Mouse (Mus musculus) C2C12 (cell line): Measurements from ENCODE around the gene Olfr1510. TPM values are rescaled to one million over a fixed set of nuclear protein-coding genes. Genes with fewer than 3 reads are reported as not detected.
"Not testable (repeated sequence)": the region's sequence is repeated elsewhere in the genome, so short reads cannot be mapped to it uniquely, and the experiment has no call there.

Experiments
- H3K27me3 ChIP-seq: one replicate; pipeline ENCODE4 v1.6.1; 2011; ENCODE audit not compliant: control insufficient read depth, insufficient read depth, insufficient read length
- H3K36me3 ChIP-seq: one replicate; pipeline ENCODE4 v1.6.1; 2011; ENCODE audit not compliant: control insufficient read depth, insufficient read depth
- H3K4me3 ChIP-seq: one replicate; pipeline ENCODE4 v1.5.1; 2011; ENCODE audit warnings: mild to moderate bottlenecking, control low read depth; ENCODE audit not compliant: poor library complexity, insufficient read depth, severe bottlenecking
- H3K79me2 ChIP-seq: one replicate; pipeline ENCODE4 v1.6.1; 2011; ENCODE audit not compliant: control insufficient read depth, insufficient read depth
- H3K79me3 ChIP-seq: one replicate; pipeline ENCODE4 v1.6.1; 2011; ENCODE audit warnings: low read depth, control low read depth
- H3ac ChIP-seq: one replicate; pipeline ENCODE3; 2011; ENCODE audit warnings: low read depth; ENCODE audit not compliant: control insufficient read depth, insufficient read length
- CEBPB ChIP-seq: IDR thresholded peaks from one replicate; pipeline ENCODE4 v1.6.1; 2011; ENCODE audit warnings: low read depth, mild to moderate bottlenecking, control low read depth, moderate library complexity
- CTCF ChIP-seq: IDR thresholded peaks from one replicate; pipeline ENCODE4 v1.5.1; 2011; ENCODE audit not compliant: control insufficient read depth, insufficient read depth, insufficient read length
- FOSL1 ChIP-seq: IDR thresholded peaks from one replicate; pipeline ENCODE4 v1.8.0; 2011; ENCODE audit warnings: mild to moderate bottlenecking, low read length; ENCODE audit not compliant: poor library complexity, insufficient read depth, severe bottlenecking
- MAX ChIP-seq: IDR thresholded peaks from one replicate; pipeline ENCODE4 v1.6.1; 2011; ENCODE audit warnings: mild to moderate bottlenecking, control low read depth
- MYOD1 ChIP-seq: IDR thresholded peaks from one replicate; pipeline ENCODE4 v1.6.1; 2011; ENCODE audit warnings: low read depth; ENCODE audit not compliant: control insufficient read depth, insufficient read length
- MYOG ChIP-seq: IDR thresholded peaks from one replicate; pipeline ENCODE4 v1.6.1; 2011; ENCODE audit not compliant: control insufficient read depth, insufficient read length; ENCODE audit errors: extremely low read depth
- USF1 ChIP-seq: IDR thresholded peaks from one replicate; pipeline ENCODE4 v1.6.1; 2011; ENCODE audit warnings: low read depth, mild to moderate bottlenecking, control low read depth, moderate library complexity
- polyA plus RNA-seq: library from polyadenylated mRNA; unstranded; fragments of >200 nt; fragmentation: generic; extraction: Trizol; gene quantifications from one replicate; pipeline ENCODE4 v1.2.1, GENCODE M21; 2012; ENCODE audit warnings: missing spikeins

Olfr1510 gene
- polyA plus RNA-seq, 1 experiment = not detected

- Histone ChIP-seq H3K27me3 (peaks cover 3% of the 10 kb centered on the region), H3K79me2 (no peaks in the 10 kb centered on the region), H3K79me3 (no peaks in the 10 kb centered on the region), H3K36me3 (no peaks in the 10 kb centered on the region), H3K4me3 (no peak within 1 kb of the TSS), H3ac (no peak within 1 kb of the TSS)
- TF ChIP-seq USF1 = no peak
- no peak for TF ChIP-seq CEBPB
- TF ChIP-seq FOSL1 = no peak
- TF ChIP-seq MYOD1 = no peak
- no peak for TF ChIP-seq MYOG
- no peak for TF ChIP-seq MAX
Observed at GRCm38 (mm10) chr14:52397279-52397678, 16.9 kb downstream of the Olfr1510 start, which contains the start of gene Olfr1511. Gene Olfr1511, minus strand, starts transcription at chr14:52397379.

GRCm38 (mm10) chr14:52390084-52390848 is 23.9 kb downstream of the Olfr1510 start:
- not testable (repeated sequence) for H3K4me3 ChIP-seq, H3K36me3 ChIP-seq, H3K79me2 ChIP-seq, H3K27me3 ChIP-seq, H3ac ChIP-seq, H3K79me3 ChIP-seq

GRCm38 (mm10) chr14:52379068-52379467 is 35.1 kb downstream of the Olfr1510 start, which contains the start of gene Olfr1512:
Gene Olfr1512, minus strand, starts transcription at chr14:52379168.
- TF ChIP-seq MAX (no peak), FOSL1 (no peak), CTCF (no peak), MYOG (no peak), MYOD1 (no peak), CEBPB (no peak), USF1 (no peak)
- no peaks in the 10 kb centered on the region for H3K27me3 ChIP-seq
- H3K79me2 ChIP-seq = no peaks in the 10 kb centered on the region

DNA sequence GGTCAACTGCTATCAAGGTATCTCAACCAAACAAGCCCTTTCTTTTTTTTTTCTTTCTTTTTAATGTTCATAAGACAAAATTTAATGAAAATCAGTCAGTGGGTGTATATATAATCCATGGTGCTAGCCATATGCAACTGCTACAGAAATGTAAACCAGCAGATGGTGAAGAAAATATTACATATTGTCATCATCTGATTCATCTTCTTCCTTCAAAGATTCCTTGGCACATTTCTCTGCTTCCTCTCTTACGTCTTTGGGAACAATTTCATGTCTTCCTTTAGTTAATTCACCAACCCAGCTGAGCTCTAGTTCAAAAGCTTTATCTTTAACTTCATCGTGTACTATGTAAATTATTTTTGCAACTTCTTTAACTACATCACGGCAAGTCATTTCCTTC is 45.4 kb downstream of the Olfr1510 start:
- Histone ChIP-seq H3K79me2 (no peaks in the 10 kb centered on the region), H3K27me3 (no peaks in the 10 kb centered on the region), H3K4me3 (no peak overlapping the region), H3K36me3 (no peaks in the 10 kb centered on the region), H3ac (no peak overlapping the region), H3K79me3 (no peaks in the 10 kb centered on the region)
- TF ChIP-seq FOSL1 (no peak), MAX (no peak)

More at GRCm38 (mm10) chr14:52379068-52379467, 35.1 kb downstream of the Olfr1510 start, which contains the start of gene Olfr1512:
- Histone ChIP-seq H3ac (no peak within 1 kb of the TSS), H3K36me3 (no peaks in the 10 kb centered on the region), H3K4me3 (no peak within 1 kb of the TSS), H3K79me3 (no peaks in the 10 kb centered on the region)

Other genes with a start within 250 kb of the Olfr1510 start
- gene Supt16, start 217.0 kb downstream of the Olfr1510 start, polyA plus RNA-seq = 25.3 TPM
- gene Chd8, start 156.6 kb downstream of the Olfr1510 start, polyA plus RNA-seq = 23.0 TPM
- gene Tox4, start 135.2 kb downstream of the Olfr1510 start, polyA plus RNA-seq = 18.3 TPM
- 5.5 TPM for gene Rab2b, start 134.8 kb downstream of the Olfr1510 start, polyA plus RNA-seq
- 33.3 TPM for gene Mettl3, start 109.2 kb downstream of the Olfr1510 start, polyA plus RNA-seq
- 6.7 TPM for gene Sall2, start 85.6 kb downstream of the Olfr1510 start, polyA plus RNA-seq
- not detected for gene Olfr1513, start 58.0 kb downstream of the Olfr1510 start, polyA plus RNA-seq
- gene Olfr1512, start 35.2 kb downstream of the Olfr1510 start, polyA plus RNA-seq = not detected
- not detected for gene Olfr1511, start 17.0 kb downstream of the Olfr1510 start, polyA plus RNA-seq
- not detected for gene Olfr1509, start 28.6 kb upstream of the Olfr1510 start, polyA plus RNA-seq
- gene Olfr1508, start 53.1 kb upstream of the Olfr1510 start, polyA plus RNA-seq = not detected
- not detected for gene Olfr1507, start 81.4 kb upstream of the Olfr1510 start, polyA plus RNA-seq